In genomic region chr4:42932229-42932969, GRCm38 (mm10) we compare ENCODE assay signal across 17 mouse cellular contexts. TPM values are rescaled to one million over a fixed set of nuclear protein-coding genes. Genes with fewer than 3 reads are reported as not detected.
DNase-seq lines count a peak whose midpoint lies in the region; ATAC-seq lines count a peak whose summit lies in the region.
"Had no signal": no experiment of that assay in that cellular context is flagged by ENCODE, and none has a peak within 500 bp of the region (broad histone marks: within the 10 kb centered on the region; RNA-seq: fewer than 3 reads in every experiment).

No protein-coding gene starts in this region.

- peaks cover 42% of the 10 kb centered on the region for H3K27me3 ChIP-seq in hindbrain, embryonic 10.5 days (ENCODE audit: insufficient read depth, poor library complexity, severe bottlenecking)

- H3K4me3 ChIP-seq in hindbrain, embryonic 10.5 days, result no peak overlapping the region
- H3K4me3 ChIP-seq: limb, embryonic 10.5 days; lung, embryonic 15.5 days; midbrain, embryonic 13.5 days had no signal

- 62% methylated on average over 8 of the region's 8 CpGs for WGBS in hindbrain, embryonic 10.5 days

- peaks cover 7% of the 10 kb centered on the region; the same call in 1 of the 2 replicates for H3K4me1 ChIP-seq in hindbrain, embryonic 10.5 days (replicated peaks)

- H3K9me3 ChIP-seq in hindbrain, embryonic 10.5 days, result no peaks in the 10 kb centered on the region
- H3K9me3 ChIP-seq: limb, embryonic 10.5 days; lung, embryonic 15.5 days; midbrain, embryonic 13.5 days had no signal

- no peak overlapping the region for H3K27ac ChIP-seq in hindbrain, embryonic 10.5 days
- H3K27ac ChIP-seq: limb, embryonic 10.5 days; lung, embryonic 15.5 days; midbrain, embryonic 13.5 days had no signal

- DNase-seq in frontal cortex, postnatal 14 days (ENCODE audit: low spot score in 2 of 2), result peak; percentile 2 to 3
- DNase-seq in kidney, adult 11 months, result peak; percentile 52
- no peak for DNase-seq in kidney, adult 9 months
- DNase-seq in urinary bladder, postnatal 4 days (ENCODE audit: low spot score in 2 of 2), result peak; percentile 3 to 33
- no peak for DNase-seq in urinary bladder, postnatal 10 days (ENCODE audit: low spot score)
- no peak for DNase-seq in hindbrain, embryonic 10.5 days (ENCODE audit: low spot score)
- no peak for DNase-seq in cerebellum, adult 11 months
- DNase-seq: cerebellum, adult 9-10 months; kidney, adult 8-10 months; right cerebral cortex, postnatal 4 days; thymus, adult 18-20 months had no signal

- ATAC-seq in frontal cortex, adult (ENCODE audit: low TSS enrichment), result no peak

- no peaks in the 10 kb centered on the region for H3K36me3 ChIP-seq in hindbrain, embryonic 10.5 days
- H3K36me3 ChIP-seq: limb, embryonic 10.5 days; lung, embryonic 15.5 days had no signal

RNA-seq across cellular contexts. Expression of gene Phf24, which starts 15.9 kb away (rescaled TPM):
- 1.6 and 2.5 TPM in 2 replicates for polyA plus RNA-seq in hindbrain, embryonic 10.5 days (2016; fragmentation: Nextera tagmentation; extraction: Ambion mirVana)
- polyA plus RNA-seq: limb, embryonic 10.5 days had no signal

RNA-seq across cellular contexts. Expression of gene Dnajb5, which starts 17.2 kb away (rescaled TPM):
- polyA plus RNA-seq in hindbrain, embryonic 10.5 days (2016; fragmentation: Nextera tagmentation; extraction: Ambion mirVana), result 14.0 and 17.6 TPM in 2 replicates

RNA-seq across cellular contexts. Expression of gene 1700022I11Rik, which starts 37.0 kb away (rescaled TPM):
- polyA plus RNA-seq in hindbrain, embryonic 10.5 days (2016; fragmentation: Nextera tagmentation; extraction: Ambion mirVana), result 0.75 and 0.95 TPM in 2 replicates
- polyA plus RNA-seq: cortical plate, adult 2 months; gonadal fat pad, adult 2 months had no signal

RNA-seq across cellular contexts. Expression of gene Fam205c, which starts 58.4 kb away (rescaled TPM):
- polyA plus RNA-seq in hindbrain, embryonic 10.5 days (2016; fragmentation: Nextera tagmentation; extraction: Ambion mirVana), result 1.1 TPM in 1 of 2 replicates, not detected in the other
- polyA plus RNA-seq: cortical plate, adult 2 months had no signal

Comparison
In these comparisons a context has a peak if more than half of its experiments do, and no peak if none do; other contexts are left out.
1. DNase-seq: peak in frontal cortex, postnatal 14 days (2 of 2), kidney, adult 11 months (single experiment) and urinary bladder, postnatal 4 days (2 of 2); none in kidney, adult 9 months (single experiment), urinary bladder, postnatal 10 days (single experiment), hindbrain, embryonic 10.5 days (single experiment) and cerebellum, adult 11 months (single experiment).